Mouse (Mus musculus) CH12.LX (cell line): ENCODE data around the gene Slc34a2. TPM values are rescaled to one million over a fixed set of nuclear protein-coding genes. Genes with fewer than 3 reads are reported as not detected.

ENCODE experiments used
- DNase-seq: peaks from one replicate; pipeline ENCODE4 v3.0.0-alpha.2; 2013; ENCODE audit errors: extremely low read depth
- H3K27ac ChIP-seq: 2 replicates; pipeline ENCODE4 v1.5.1; 2012; ENCODE audit warnings: low read depth, mild to moderate bottlenecking, control low read depth, moderate library complexity; ENCODE audit not compliant: insufficient read depth
- H3K27me3 ChIP-seq: replicated peaks from 2 replicates; pipeline ENCODE3; 2012; ENCODE audit warnings: inconsistent platforms
- H3K36me3 ChIP-seq, 2 experiments: replicated peaks in 1 of 2; 2 replicates each; pipeline versions ENCODE3 to v1.6.1; 2012; ENCODE audit warnings: inconsistent platforms in 1 of 2, low read length in 1 of 2, mild to moderate bottlenecking in 1 of 2, mixed read lengths in 1 of 2, moderate library complexity in 1 of 2; ENCODE audit not compliant: control insufficient read depth in 1 of 2, insufficient read depth in 1 of 2
- H3K4me1 ChIP-seq, 2 experiments: 2 replicates each; pipeline ENCODE4 v1.6.1; 2012; ENCODE audit warnings: inconsistent platforms in 1 of 2, moderate library complexity in 1 of 2; ENCODE audit not compliant: insufficient read depth in 2 of 2, control insufficient read depth in 1 of 2
- H3K4me2 ChIP-seq: 2 replicates; pipeline ENCODE4 v1.6.1; 2012; ENCODE audit warnings: low read depth, mild to moderate bottlenecking, control low read depth; ENCODE audit not compliant: poor library complexity, insufficient read depth, severe bottlenecking
- H3K4me3 ChIP-seq, 3 experiments: fragments of 150-350 bp in 1 of 3; sonication (generic) in 1 of 3; replicated peaks in 1 of 3; 2 replicates each; pipeline versions ENCODE3 to v1.5.1; 2011 to 2012; ENCODE audit warnings: low read depth in 2 of 3, low read length in 2 of 3, mild to moderate bottlenecking in 2 of 3, moderate library complexity in 2 of 3, control low read depth in 1 of 3, improper control_type of control experiment in 1 of 3, inconsistent platforms in 1 of 3, mixed read lengths in 1 of 3; ENCODE audit not compliant: poor library complexity in 1 of 3
- H3K79me2 ChIP-seq: replicated peaks from 2 replicates; pipeline ENCODE4 v1.6.1; 2012; ENCODE audit warnings: mild to moderate bottlenecking, moderate library complexity; ENCODE audit not compliant: control insufficient read depth, poor library complexity, insufficient read depth, severe bottlenecking; ENCODE audit errors: extremely low read depth
- H3K9ac ChIP-seq: 2 replicates; pipeline ENCODE4 v1.6.1; 2012; ENCODE audit warnings: low read depth, mild to moderate bottlenecking, control low read depth, moderate library complexity; ENCODE audit not compliant: insufficient read depth
- H3K9me3 ChIP-seq: replicated peaks from 2 replicates; pipeline ENCODE3; 2012; ENCODE audit warnings: low read length, inconsistent platforms, mixed read lengths
- CHD1 ChIP-seq: IDR thresholded peaks from 2 replicates; pipeline ENCODE4 v1.6.1; 2012; ENCODE audit warnings: low read depth, low read length, improper control_type of control experiment, inconsistent platforms
- CTCF ChIP-seq, 2 experiments: IDR thresholded peaks in 1 of 2; conservative IDR thresholded peaks in 1 of 2; 2 replicates each; pipeline ENCODE4 v1.5.1; 2011 to 2012; ENCODE audit warnings: low read depth in 2 of 2, low read length in 2 of 2, improper control_type of control experiment in 1 of 2, inconsistent platforms in 1 of 2, mild to moderate bottlenecking in 1 of 2, moderate library complexity in 1 of 2
- E2F4 ChIP-seq: IDR thresholded peaks from 2 replicates; pipeline ENCODE4 v1.6.1; 2011; ENCODE audit warnings: low read depth, low read length, improper control_type of control experiment; ENCODE audit not compliant: insufficient replicate concordance
- HCFC1 ChIP-seq: IDR thresholded peaks from 2 replicates; pipeline ENCODE4 v1.6.1; 2012; ENCODE audit warnings: low read depth, mild to moderate bottlenecking, inconsistent platforms, low read length, improper control_type of control experiment
- IRF4 ChIP-seq: IDR thresholded peaks from 2 replicates; pipeline ENCODE4 v1.6.1; 2014; ENCODE audit warnings: low read depth, mild to moderate bottlenecking, inconsistent platforms, low read length, improper control_type of control experiment
- JUND ChIP-seq: conservative IDR thresholded peaks from 2 replicates; pipeline ENCODE4 v1.6.1; 2011; ENCODE audit warnings: low read depth, low read length, improper control_type of control experiment
- KAT2A ChIP-seq: IDR thresholded peaks from 2 replicates; pipeline ENCODE4 v1.6.1; 2012; ENCODE audit warnings: low read length, improper control_type of control experiment, inconsistent platforms; ENCODE audit not compliant: insufficient replicate concordance
- MAX ChIP-seq: IDR thresholded peaks from 2 replicates; pipeline ENCODE4 v1.6.1; 2011; ENCODE audit warnings: low read length, improper control_type of control experiment
- MEF2A ChIP-seq: IDR thresholded peaks from 2 replicates; pipeline ENCODE4 v1.6.1; 2014; ENCODE audit warnings: low read depth, mild to moderate bottlenecking, inconsistent platforms, low read length, improper control_type of control experiment, borderline replicate concordance
- MXI1 ChIP-seq: IDR thresholded peaks from 2 replicates; pipeline ENCODE4 v1.6.1; 2011; ENCODE audit warnings: mild to moderate bottlenecking, low read depth, low read length, improper control_type of control experiment
- NELFE ChIP-seq: IDR thresholded peaks from 2 replicates; pipeline ENCODE4 v1.6.1; 2011; ENCODE audit warnings: low read depth, low read length, improper control_type of control experiment
- POLR2A ChIP-seq: IDR thresholded peaks from 2 replicates; pipeline ENCODE4 v1.6.1; 2011; ENCODE audit warnings: low read depth, mild to moderate bottlenecking, improper control_type of control experiment, low read length
- RCOR1 ChIP-seq: conservative IDR thresholded peaks from 2 replicates; pipeline ENCODE4 v1.6.1; 2012; ENCODE audit warnings: low read depth, mild to moderate bottlenecking, inconsistent platforms, low read length, improper control_type of control experiment
- SIN3A ChIP-seq: IDR thresholded peaks from 2 replicates; pipeline ENCODE4 v1.6.1; 2012; ENCODE audit warnings: low read length, improper control_type of control experiment, inconsistent platforms
- ZC3H11A ChIP-seq: IDR thresholded peaks from 2 replicates; pipeline ENCODE4 v1.6.1; 2012; ENCODE audit warnings: low read depth, mild to moderate bottlenecking, inconsistent platforms, low read length, improper control_type of control experiment
- ZMIZ1 ChIP-seq: IDR thresholded peaks from 2 replicates; pipeline ENCODE4 v1.6.1; 2012; ENCODE audit warnings: low read depth, mild to moderate bottlenecking, inconsistent platforms, low read length, improper control_type of control experiment
- ZNF384 ChIP-seq: IDR thresholded peaks from 2 replicates; pipeline ENCODE4 v1.6.1; 2012; ENCODE audit warnings: low read depth, low read length, improper control_type of control experiment, inconsistent platforms
- dilution Hi-C: fragments of 300-500 bp; cut with MboI; formaldehyde crosslinking; loops from 2 replicates; pipeline ENCODE4 v1.14.3; 2020; ENCODE audit warnings: low sequenced_read_pairs; ENCODE audit not compliant: extremely low pct_unique_long_range_greater_than_20kb, extremely low pct_ligation_motif_present
- in situ Hi-C: fragments of 300-500 bp; cut with MboI; formaldehyde crosslinking; loops from 3 replicates; pipeline ENCODE4 v1.14.3; 2019; ENCODE audit warnings: low sequenced_read_pairs, low pct_ligation_motif_present, low pct_unique_long_range_greater_than_20kb, mixed read lengths
- polyA plus RNA-seq: library from polyadenylated mRNA; unstranded; fragments of >175 nt; gene quantifications from 2 replicates; pipeline ENCODE4 v1.2.1, GENCODE M21; 2012; ENCODE audit warnings: low read depth; ENCODE audit not compliant: insufficient read length
- total RNA-seq, 2 experiments: library from RNA; depleted of rRNA; stranded (reverse); fragments of 300-350 nt in 1 of 2; fragments of >200 nt in 1 of 2; gene quantifications; 2 replicates each; pipeline ENCODE4 v1.2.3; 2012 to 2014

Slc34a2 gene
- total and polyA plus RNA-seq, 3 experiments: not detected

DNA sequence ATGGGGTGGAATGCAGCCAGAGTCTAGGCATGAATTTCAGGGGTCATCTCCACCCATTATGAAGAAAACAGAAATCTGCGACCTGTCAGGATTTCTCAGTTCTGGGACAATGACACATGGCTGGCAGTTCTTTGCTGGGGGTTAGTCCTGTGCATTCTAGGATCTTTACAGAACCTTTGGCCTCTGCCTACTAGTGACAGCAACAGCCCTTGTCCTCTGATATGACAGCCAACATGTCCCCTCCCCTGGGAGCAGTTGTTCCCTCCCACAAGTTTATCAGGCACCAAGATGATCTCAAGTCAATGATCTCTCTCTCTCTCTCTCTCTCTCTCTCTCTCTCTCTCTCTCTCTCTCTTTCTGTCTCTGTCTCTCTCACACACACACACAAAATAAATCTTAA, 6.5 kb upstream of the Slc34a2 start:
- dilution Hi-C loops (no loop called here), in situ Hi-C loops (no loop called here)
- H3K79me2 ChIP-seq: no peaks in the 10 kb centered on the region
- TF ChIP-seq IRF4: no peak
- no peak for TF ChIP-seq CHD1
- TF ChIP-seq ZMIZ1: no peak
- TF ChIP-seq MAX: no peak
- TF ChIP-seq RCOR1: no peak
- no peaks in the 10 kb centered on the region for H3K27me3 ChIP-seq
- no peak overlapping the region for H3K4me2 ChIP-seq
- no peaks in the 10 kb centered on the region for H3K4me1 ChIP-seq
- no peak overlapping the region for H3K27ac ChIP-seq
- H3K9ac ChIP-seq: no peak overlapping the region
- no peak overlapping the region for H3K4me3 ChIP-seq
- no peaks in the 10 kb centered on the region for H3K36me3 ChIP-seq
- DNase-seq: no peak
- H3K9me3 ChIP-seq: no peaks in the 10 kb centered on the region

DNA sequence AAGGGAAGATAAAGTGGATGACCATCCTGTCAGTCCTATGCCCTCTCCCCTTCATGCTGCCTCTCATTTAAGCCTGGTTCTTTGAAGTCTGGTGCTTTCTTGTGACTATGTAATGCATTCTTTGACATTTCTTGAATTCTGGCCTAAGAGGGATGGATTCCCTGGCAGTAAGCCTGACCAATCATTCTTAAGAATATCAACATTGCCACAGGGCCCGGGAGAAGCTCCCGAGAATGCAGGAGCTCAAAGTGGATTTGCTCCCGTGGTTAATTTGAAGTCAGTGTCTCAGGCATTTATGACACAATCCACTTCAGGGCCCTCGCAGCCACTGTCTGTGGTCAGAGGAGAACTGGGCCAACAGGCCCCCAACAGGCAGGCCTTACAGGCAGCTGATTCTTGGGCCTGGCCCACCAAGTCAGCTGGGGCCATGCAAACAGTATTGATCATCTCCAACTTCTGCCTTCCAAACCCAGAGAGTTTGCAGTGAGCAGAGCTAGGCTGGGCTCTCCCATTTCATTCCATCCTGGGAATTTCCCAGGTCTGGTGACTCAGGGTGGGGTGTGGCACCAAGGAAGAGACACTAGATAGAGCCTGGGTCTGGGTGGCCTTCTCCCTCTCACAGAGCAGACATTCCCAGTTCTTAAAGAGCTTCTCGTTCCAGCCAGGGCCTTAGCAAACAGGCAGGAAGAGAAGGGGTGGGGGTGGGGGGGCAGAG, 4.3 kb downstream of the Slc34a2 start:
- Histone ChIP-seq H3K9me3 (no peaks in the 10 kb centered on the region), H3K9ac (no peak overlapping the region), H3K4me2 (no peak overlapping the region), H3K79me2 (no peaks in the 10 kb centered on the region), H3K36me3 (no peaks in the 10 kb centered on the region), H3K4me3 (no peak overlapping the region), H3K4me1 (peaks cover 0 to 22% of the 10 kb centered on the region in 2 experiments; a peak in 2 of 4 replicates), H3K27me3 (no peaks in the 10 kb centered on the region), H3K27ac (no peak overlapping the region)
- in situ Hi-C loops (no loop called here), dilution Hi-C loops (no loop called here)
- TF ChIP-seq SIN3A (no peak), POLR2A (no peak), E2F4 (no peak), ZNF384 (no peak), ZC3H11A (no peak), CTCF (conservative IDR thresholded peaks at IDR 0.05 in 1 of 2, IDR thresholded peaks at IDR 0.05 in 1 of 2; ENCODE audit: low read depth in 2 of 2, low read length in 2 of 2) (no peak), KAT2A (no peak), RCOR1 (no peak), NELFE (no peak), MEF2A (no peak), MXI1 (no peak), JUND (no peak), HCFC1 (no peak)
- DNase-seq: no peak
